Mouse (Mus musculus): ENCODE measurements around the gene Hspb8. TPM values are rescaled to one million over a fixed set of nuclear protein-coding genes. Genes with fewer than 3 reads are reported as not detected.
"Not testable (repeated sequence)": the region's sequence is repeated elsewhere in the genome, so short reads cannot be mapped to it uniquely, and the experiment has no call there.

Gene Hspb8
- total and polyA plus RNA-seq, 3 experiments: not detected

DNA sequence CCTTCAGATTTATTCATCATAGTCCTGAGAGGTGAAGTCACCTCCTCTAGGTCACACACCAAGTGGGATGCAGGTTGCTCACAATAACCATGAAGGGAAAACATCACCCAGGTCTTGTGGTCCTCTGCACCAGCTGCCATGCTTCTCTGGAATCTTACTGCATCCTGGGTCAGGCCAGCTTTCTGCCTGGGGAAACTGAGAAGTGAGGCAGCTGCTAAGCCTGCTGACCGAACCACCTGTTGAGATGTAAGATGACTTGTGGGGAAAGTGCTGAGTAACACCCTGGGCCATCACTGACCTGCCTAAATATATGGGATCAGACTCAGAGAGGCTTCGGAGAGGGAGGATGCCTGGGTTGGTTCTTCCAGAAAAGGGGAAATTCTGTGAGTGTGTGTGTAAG, 4.0 kb upstream of the Hspb8 start:
- in situ Hi-C loops (cut with MboI; ENCODE audit: low pct_ligation_motif_present, low pct_unique_long_range_greater_than_20kb, low sequenced_read_pairs) (no loop called here), dilution Hi-C loops (cut with MboI; ENCODE audit: extremely low pct_ligation_motif_present, extremely low pct_unique_long_range_greater_than_20kb, low sequenced_read_pairs) (no loop called here)
- TF ChIP-seq E2F4 (IDR thresholded peaks at IDR 0.05; ENCODE audit: insufficient replicate concordance, low read depth, low read length) (no peak), KAT2A (IDR thresholded peaks at IDR 0.05; ENCODE audit: insufficient replicate concordance, low read length) (no peak), MAX (IDR thresholded peaks at IDR 0.05; ENCODE audit: low read length) (no peak), ETS1 (conservative IDR thresholded peaks at IDR 0.05; ENCODE audit: low read depth, low read length) (no peak), PAX5 (IDR thresholded peaks at IDR 0.05; ENCODE audit: low read length) (no peak), USF2 (conservative IDR thresholded peaks at IDR 0.05; ENCODE audit: low read depth, low read length) (no peak), TBP (conservative IDR thresholded peaks at IDR 0.05; ENCODE audit: low read depth, low read length) (no peak), ZKSCAN1 (IDR thresholded peaks at IDR 0.05; ENCODE audit: borderline replicate concordance, low read depth, low read length) (no peak), SIN3A (IDR thresholded peaks at IDR 0.05; ENCODE audit: low read length) (no peak), JUND (conservative IDR thresholded peaks at IDR 0.05; ENCODE audit: low read depth, low read length) (no peak), JUN (IDR thresholded peaks at IDR 0.05; ENCODE audit: insufficient read depth, low read depth, low read length) (no peak), ELF1 (IDR thresholded peaks at IDR 0.05; ENCODE audit: low read depth, low read length) (no peak), ZMIZ1 (IDR thresholded peaks at IDR 0.05; ENCODE audit: low read depth, low read length) (no peak), MAZ (IDR thresholded peaks at IDR 0.05; ENCODE audit: low read depth, low read length) (no peak)
- no peak overlapping the region for H3K27ac ChIP-seq (ENCODE audit: insufficient read depth, low read depth)
- H3K36me3 ChIP-seq (replicated peaks in 1 of 2; ENCODE audit: control insufficient read depth in 1 of 2, insufficient read depth in 1 of 2, low read length in 1 of 2): no peaks in the 10 kb centered on the region
- no peaks in the 10 kb centered on the region for H3K79me2 ChIP-seq (replicated peaks; ENCODE audit: control insufficient read depth, extremely low read depth, insufficient read depth, poor library complexity, severe bottlenecking)
- H3K4me3 ChIP-seq (replicated peaks in 1 of 3; ENCODE audit: low read depth in 2 of 3, low read length in 2 of 3, poor library complexity in 1 of 3): no peak overlapping the region
- no peak for DNase-seq (ENCODE audit: extremely low read depth)
- peaks cover 90% of the 10 kb centered on the region for H3K9me3 ChIP-seq (replicated peaks; ENCODE audit: low read length)
- H3K27me3 ChIP-seq (replicated peaks): no peaks in the 10 kb centered on the region
- no peak overlapping the region for H3K9ac ChIP-seq (ENCODE audit: insufficient read depth, low read depth)
- H3K4me2 ChIP-seq (ENCODE audit: insufficient read depth, low read depth, poor library complexity, severe bottlenecking): no peak overlapping the region
- no peaks in the 10 kb centered on the region for H3K4me1 ChIP-seq (ENCODE audit: control insufficient read depth in 1 of 2, insufficient read depth in 2 of 2)

DNA sequence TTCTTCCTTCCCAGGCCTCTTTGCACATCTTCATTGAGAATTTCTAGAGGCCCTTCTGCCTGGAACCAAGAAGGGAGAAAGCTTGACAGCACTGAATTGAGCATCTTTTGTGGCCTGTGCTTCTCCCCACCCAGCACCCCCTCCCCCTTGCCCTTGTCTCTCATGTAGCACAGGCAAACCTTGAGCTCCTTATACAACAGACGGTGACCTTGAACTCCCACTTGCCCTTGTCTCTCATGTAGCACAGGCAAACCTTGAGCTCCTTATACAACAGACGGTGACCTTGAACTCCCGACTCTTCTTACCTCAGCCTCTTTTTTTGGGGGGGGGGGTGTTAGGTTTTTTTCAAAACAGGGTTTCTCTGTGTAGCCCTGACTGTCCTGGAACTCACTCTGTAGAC, 3.0 kb upstream of the Hspb8 start:
- peaks cover 89% of the 10 kb centered on the region for H3K9me3 ChIP-seq (replicated peaks; ENCODE audit: low read length)
- H3K36me3 ChIP-seq (replicated peaks in 1 of 2; ENCODE audit: control insufficient read depth in 1 of 2, insufficient read depth in 1 of 2, low read length in 1 of 2); H3K4me1 ChIP-seq (ENCODE audit: control insufficient read depth in 1 of 2, insufficient read depth in 2 of 2); H3K4me2 ChIP-seq (ENCODE audit: insufficient read depth, low read depth, poor library complexity, severe bottlenecking); H3K27ac ChIP-seq (ENCODE audit: insufficient read depth, low read depth); H3K79me2 ChIP-seq (replicated peaks; ENCODE audit: control insufficient read depth, extremely low read depth, insufficient read depth, poor library complexity, severe bottlenecking); H3K9ac ChIP-seq (ENCODE audit: insufficient read depth, low read depth); H3K27me3 ChIP-seq (replicated peaks); in situ Hi-C loops (cut with MboI; ENCODE audit: low pct_ligation_motif_present, low pct_unique_long_range_greater_than_20kb, low sequenced_read_pairs); dilution Hi-C loops (cut with MboI; ENCODE audit: extremely low pct_ligation_motif_present, extremely low pct_unique_long_range_greater_than_20kb, low sequenced_read_pairs); H3K4me3 ChIP-seq (replicated peaks in 1 of 3; ENCODE audit: low read depth in 2 of 3, low read length in 2 of 3, poor library complexity in 1 of 3); DNase-seq (ENCODE audit: extremely low read depth): not testable (repeated sequence)

- in situ Hi-C loops (cut with MboI; ENCODE audit: low pct_ligation_motif_present, low pct_unique_long_range_greater_than_20kb, low sequenced_read_pairs): no loop called here
Measured at GRCm38 (mm10) chr5:116425273-116425672, 2.6 kb upstream of the Hspb8 start.

More at GRCm38 (mm10) chr5:116425273-116425672, 2.6 kb upstream of the Hspb8 start:
- no peak overlapping the region for H3K4me2 ChIP-seq (ENCODE audit: insufficient read depth, low read depth, poor library complexity, severe bottlenecking)
- no peaks in the 10 kb centered on the region for H3K36me3 ChIP-seq (replicated peaks in 1 of 2; ENCODE audit: control insufficient read depth in 1 of 2, insufficient read depth in 1 of 2, low read length in 1 of 2)
- no peak for DNase-seq (ENCODE audit: extremely low read depth)
- no peak overlapping the region for H3K9ac ChIP-seq (ENCODE audit: insufficient read depth, low read depth)
- H3K4me3 ChIP-seq (replicated peaks in 1 of 3; ENCODE audit: low read depth in 2 of 3, low read length in 2 of 3, poor library complexity in 1 of 3): peak overlapping the region in 1 of 3 experiments; percentile 8
- H3K4me1 ChIP-seq (ENCODE audit: control insufficient read depth in 1 of 2, insufficient read depth in 2 of 2): no peaks in the 10 kb centered on the region
- H3K27ac ChIP-seq (ENCODE audit: insufficient read depth, low read depth): no peak overlapping the region
- H3K27me3 ChIP-seq (replicated peaks): no peaks in the 10 kb centered on the region
- H3K9me3 ChIP-seq (replicated peaks; ENCODE audit: low read length): peaks cover 89% of the 10 kb centered on the region
- H3K79me2 ChIP-seq (replicated peaks; ENCODE audit: control insufficient read depth, extremely low read depth, insufficient read depth, poor library complexity, severe bottlenecking): no peaks in the 10 kb centered on the region
- dilution Hi-C loops (cut with MboI; ENCODE audit: extremely low pct_ligation_motif_present, extremely low pct_unique_long_range_greater_than_20kb, low sequenced_read_pairs): no loop called here
- TF ChIP-seq RCOR1 (conservative IDR thresholded peaks at IDR 0.05; ENCODE audit: low read depth, low read length) (no peak), GABPA (IDR thresholded peaks at IDR 0.05; ENCODE audit: insufficient replicate concordance, low read depth, low read length) (no peak), MYC (IDR thresholded peaks at IDR 0.05; ENCODE audit: low read depth, low read length) (no peak), JUND (conservative IDR thresholded peaks at IDR 0.05; ENCODE audit: low read depth, low read length) (no peak), CTCF (conservative IDR thresholded peaks at IDR 0.05 in 1 of 2, IDR thresholded peaks at IDR 0.05 in 1 of 2; ENCODE audit: low read depth in 2 of 2, low read length in 2 of 2) (no peak), NRF1 (IDR thresholded peaks at IDR 0.05; ENCODE audit: low read depth, low read length) (no peak), ZC3H11A (IDR thresholded peaks at IDR 0.05; ENCODE audit: low read depth, low read length) (no peak), MXI1 (IDR thresholded peaks at IDR 0.05; ENCODE audit: low read depth, low read length) (no peak), HCFC1 (IDR thresholded peaks at IDR 0.05; ENCODE audit: low read depth, low read length) (no peak), TCF12 (IDR thresholded peaks at IDR 0.05; ENCODE audit: low read depth, low read length) (no peak), SIN3A (IDR thresholded peaks at IDR 0.05; ENCODE audit: low read length) (no peak), KAT2A (IDR thresholded peaks at IDR 0.05; ENCODE audit: insufficient replicate concordance, low read length) (no peak), NELFE (IDR thresholded peaks at IDR 0.05; ENCODE audit: low read depth, low read length) (no peak), CHD1 (IDR thresholded peaks at IDR 0.05; ENCODE audit: low read depth, low read length) (no peak)
